In genomic region chr5:140607001-140607835, GRCm38 (mm10) we compare ENCODE assay signal across 8 mouse cellular contexts. TPM values are rescaled to one million over a fixed set of nuclear protein-coding genes. Genes with fewer than 3 reads are reported as not detected.
DNase-seq lines count a peak whose midpoint lies in the region; ATAC-seq and TF ChIP-seq lines count a peak whose summit lies in the region.

Gene Lfng, plus strand, starts transcription at chr5:140607320.

- peak; percentile 47 for ATAC-seq in G1E (ENCODE audit: extremely low read depth, insufficient number of reproducible peaks, low FRiP score, poor library complexity, severe bottlenecking)
- ATAC-seq in forebrain, embryonic 16.5 days, result peak; percentile 41
- ATAC-seq in lung, embryonic 16.5 days (ENCODE audit: low read depth), result peak; percentile 60

- H3K4me3 ChIP-seq in G1E (ENCODE audit: low read depth, low read length), result peak within 1 kb of the TSS; percentile 67
- H3K4me3 ChIP-seq in forebrain, embryonic 16.5 days (replicated peaks; ENCODE audit: low read length), result peak within 1 kb of the TSS; percentile 60
- H3K4me3 ChIP-seq in layer of hippocampus, adult 2 months, result peak within 1 kb of the TSS; percentile 67
- peak within 1 kb of the TSS; percentile 73 for H3K4me3 ChIP-seq in lung, embryonic 16.5 days (ENCODE audit: low read length)

- no peak for TF ChIP-seq CTCF in G1E (IDR thresholded peaks at IDR 0.05; ENCODE audit: low read depth, low read length)
- peak; percentile 47 for TF ChIP-seq CTCF in layer of hippocampus, adult 2 months (conservative IDR thresholded peaks at IDR 0.05)

- peaks cover 58% of the 10 kb centered on the region for H3K4me1 ChIP-seq in G1E (ENCODE audit: insufficient read depth, low read depth, low read length)
- peaks cover 45% of the 10 kb centered on the region for H3K4me1 ChIP-seq in forebrain, embryonic 16.5 days (replicated peaks; ENCODE audit: control insufficient read depth, insufficient read depth, low read length)
- peaks cover 44% of the 10 kb centered on the region for H3K4me1 ChIP-seq in lung, embryonic 16.5 days (replicated peaks; ENCODE audit: control insufficient read depth, insufficient read depth, low read length)

- peak within 1 kb of the TSS; percentile 69 for H3K9ac ChIP-seq in forebrain, embryonic 16.5 days (replicated peaks; ENCODE audit: low read depth, low read length)
- peak within 1 kb of the TSS; percentile 83 for H3K9ac ChIP-seq in lung, embryonic 16.5 days (ENCODE audit: low read length)

- intact Hi-C loops in heart, postnatal 36 days (cut with DNase I), result no loop called here

- H3K27ac ChIP-seq in forebrain, embryonic 16.5 days (ENCODE audit: low read length), result peak within 1 kb of the TSS; percentile 81
- peak within 1 kb of the TSS; percentile 90 for H3K27ac ChIP-seq in layer of hippocampus, adult 2 months
- peak within 1 kb of the TSS; percentile 99 for H3K27ac ChIP-seq in lung, embryonic 16.5 days (ENCODE audit: low read length)

- peak within 1 kb of the TSS; percentile 94 for H3K4me2 ChIP-seq in forebrain, embryonic 16.5 days (ENCODE audit: low read length)
- peak within 1 kb of the TSS; percentile 85 for H3K4me2 ChIP-seq in lung, embryonic 16.5 days (ENCODE audit: low read depth, low read length)

- H3K36me3 ChIP-seq in G1E (replicated peaks), result peaks cover 7% of the 10 kb centered on the region
- H3K36me3 ChIP-seq in forebrain, embryonic 16.5 days (ENCODE audit: control insufficient read depth, insufficient read depth), result no peaks in the 10 kb centered on the region
- H3K36me3 ChIP-seq in lung, embryonic 16.5 days (ENCODE audit: control insufficient read depth, insufficient read depth, low read length), result no peaks in the 10 kb centered on the region

- peak; percentile 65 for DNase-seq in G1E (ENCODE audit: low spot score)
- DNase-seq in cerebellum, adult 11-12 months, result peak; percentile 48
- peak; percentile 92 for DNase-seq in heart, postnatal 36 days
- peak; percentile 71 to 82 for DNase-seq in layer of hippocampus, adult 2 months (ENCODE audit: low spot score in 2 of 2)
- DNase-seq in ovary, adult 18-20 months (ENCODE audit: low spot score), result peak; percentile 76
- peak; percentile 49 to 50 for DNase-seq in thymus, postnatal 10 days (ENCODE audit: low spot score in 2 of 2)

- H3K27me3 ChIP-seq in G1E (ENCODE audit: insufficient read depth, low read length), result peaks cover 73% of the 10 kb centered on the region
- H3K27me3 ChIP-seq in forebrain, embryonic 16.5 days (replicated peaks; ENCODE audit: control insufficient read depth, insufficient read depth, low read length), result peaks cover 5% of the 10 kb centered on the region; the same call in 1 of the 2 replicates
- peaks cover 25% of the 10 kb centered on the region for H3K27me3 ChIP-seq in lung, embryonic 16.5 days (ENCODE audit: control insufficient read depth, insufficient read depth, low read depth, low read length)

- peaks cover 17% of the 10 kb centered on the region for H3K9me3 ChIP-seq in G1E (replicated peaks)
- H3K9me3 ChIP-seq in forebrain, embryonic 16.5 days (ENCODE audit: control insufficient read depth, low read length), result no peaks in the 10 kb centered on the region
- no peaks in the 10 kb centered on the region for H3K9me3 ChIP-seq in lung, embryonic 16.5 days (ENCODE audit: control insufficient read depth, low read length)

- WGBS in forebrain, embryonic 16.5 days, result under 1% methylated on average over 87 of the region's 91 CpGs
- under 1% methylated on average over 91 of the region's 91 CpGs for WGBS in lung, embryonic 16.5 days

RNA-seq across cellular contexts. Expression of gene Lfng, which starts in this region (rescaled TPM):
- total RNA-seq in G1E (2014; fragmentation: Nextera tagmentation) (3.1 and 4.3 TPM in 2 replicates), G1E (2017) (11.4 and 15.2 TPM in 2 replicates)
- polyA plus RNA-seq in G1E (2012), result 11.2 and 12.0 TPM in 2 replicates
- polyA plus RNA-seq in forebrain, embryonic 16.5 days (2015; fragmentation: Nextera tagmentation; extraction: Ambion mirVana), result 23.3 and 25.6 TPM in 2 replicates
- total RNA-seq in heart, postnatal 36 days (2021), result 1 to 10 TPM; 7.2 to 9.1 TPM
- 10 to 100 TPM; 23.9 to 24.8 TPM for total RNA-seq in layer of hippocampus, adult 2 months (2021)
- polyA plus RNA-seq in lung, embryonic 16.5 days (2015; fragmentation: Nextera tagmentation; extraction: Ambion mirVana), result 24.9 and 25.8 TPM in 2 replicates

Comparison
In these comparisons a context has a peak if more than half of its experiments do, and no peak if none do; other contexts are left out.
1. Peak in every context shown above with its lines: DNase-seq, ATAC-seq, H3K4me3 ChIP-seq and H3K27ac ChIP-seq.